Mouse (Mus musculus) bone marrow macrophage, adult 2 months (primary cell): ENCODE measurements around the gene A1cf.

ENCODE experiments used
- CTCF ChIP-seq: IDR thresholded peaks from 2 replicates; pipeline ENCODE4 v1.5.1; 2012; ENCODE audit warnings: low read depth, mild to moderate bottlenecking, low read length, moderate library complexity
- POLR2A ChIP-seq: IDR thresholded peaks from 2 replicates; pipeline ENCODE4 v1.6.1; 2012; ENCODE audit warnings: mild to moderate bottlenecking, low read depth, low read length, borderline replicate concordance

DNA sequence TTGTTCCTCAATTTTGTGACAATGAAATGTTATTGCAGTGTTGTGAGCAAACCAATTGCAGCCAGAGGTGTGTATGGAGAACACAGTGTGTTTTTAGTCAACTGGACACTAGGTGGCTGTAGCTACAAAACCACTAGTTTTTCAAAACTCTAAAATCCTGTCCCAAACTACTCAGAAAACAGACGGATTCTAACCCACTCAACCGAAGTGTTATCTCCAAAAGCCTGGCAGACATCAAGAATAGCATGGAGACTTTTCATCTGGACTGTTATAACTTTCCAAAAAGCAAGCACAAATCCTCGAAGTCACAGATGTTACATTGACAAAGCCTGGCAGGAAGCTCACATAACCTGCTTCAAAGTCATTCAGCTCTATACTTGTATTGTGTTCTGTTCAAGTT is 6.7 kb upstream of the A1cf start:
- TF ChIP-seq POLR2A (no peak), CTCF (no peak)
